Mouse (Mus musculus) thymus, adult 2 months (tissue): ENCODE measurements around the gene Ddx3x.

Experiments
- CTCF ChIP-seq: fragments of 200-500 bp; IDR thresholded peaks from 2 replicates; pipeline ENCODE4 v1.5.1; 2012; ENCODE audit warnings: mild to moderate bottlenecking, control low read depth, low read length, moderate library complexity, borderline replicate concordance; ENCODE audit not compliant: control insufficient read depth, poor library complexity, insufficient read depth; ENCODE audit errors: extremely low read depth
- POLR2A ChIP-seq: fragments of 200-500 bp; IDR thresholded peaks from 2 replicates; pipeline ENCODE4 v1.6.1; 2012; ENCODE audit warnings: mild to moderate bottlenecking, low read length, control low read depth, moderate library complexity; ENCODE audit not compliant: control insufficient read depth, poor library complexity, insufficient read depth; ENCODE audit errors: extremely low read depth

- TF ChIP-seq POLR2A (no peak), CTCF (no peak)
These were observed 1.8 kb upstream of the Ddx3x start for GRCm38 (mm10) chrX:13278996-13279395.
